Mouse (Mus musculus): Measurements from ENCODE around the gene Kcnk6. TPM values are rescaled to one million over a fixed set of nuclear protein-coding genes. Genes with fewer than 3 reads are reported as not detected.
"Not testable (repeated sequence)": the region's sequence is repeated elsewhere in the genome, so short reads cannot be mapped to it uniquely, and the experiment has no call there.

Gene Kcnk6
- polyA plus RNA-seq, 1 experiment from 2014 or later: 1.5 TPM

DNA sequence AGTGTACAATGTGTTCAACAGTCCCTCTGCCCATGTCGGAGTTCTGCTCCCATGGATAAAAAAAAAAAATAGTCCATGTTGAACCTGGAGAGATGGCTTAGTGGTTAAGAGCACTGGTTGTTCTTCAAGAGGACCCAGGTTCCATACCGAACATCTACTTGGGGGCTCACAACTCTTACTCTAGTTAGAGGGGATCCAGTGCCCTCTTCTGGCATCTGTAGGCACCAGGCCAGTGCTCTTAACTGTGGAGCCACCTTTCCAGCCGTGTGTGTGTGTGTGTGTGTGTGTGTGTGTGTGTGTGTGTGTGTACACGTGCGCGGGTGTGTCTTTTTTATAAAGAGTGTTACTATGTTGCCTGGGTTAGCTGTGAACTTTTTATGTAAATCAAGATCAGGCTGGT is 29.7 kb downstream of the Kcnk6 start:
- Histone ChIP-seq H3K27ac (ENCODE audit: low read depth, low read length) (no peak overlapping the region), H3K27me3 (replicated peaks; ENCODE audit: control insufficient read depth, insufficient read depth, low read length) (no peaks in the 10 kb centered on the region), H3K9ac (ENCODE audit: low read depth, low read length) (no peak overlapping the region), H3K9me3 (ENCODE audit: control insufficient read depth) (no peaks in the 10 kb centered on the region), H3K36me3 (ENCODE audit: control insufficient read depth, insufficient read depth) (no peaks in the 10 kb centered on the region), H3K4me1 (replicated peaks; ENCODE audit: control insufficient read depth, insufficient read depth, low read length) (no peaks in the 10 kb centered on the region), H3K4me3 (ENCODE audit: low read depth, low read length) (no peak overlapping the region), H3K4me2 (replicated peaks; ENCODE audit: low read depth) (no peak overlapping the region)
- TF ChIP-seq CTCF (IDR thresholded peaks at IDR 0.05; ENCODE audit: low read depth): no peak
- WGBS: 74% methylated on average over 6 of the region's 6 CpGs
- ATAC-seq: no peak

GRCm38 (mm10) chr7:29194230-29194629 is 38.1 kb downstream of the Kcnk6 start:
- not testable (repeated sequence) for H3K9me3 ChIP-seq (ENCODE audit: control insufficient read depth); H3K27ac ChIP-seq (ENCODE audit: low read depth, low read length); H3K4me3 ChIP-seq (ENCODE audit: low read depth, low read length); H3K4me2 ChIP-seq (replicated peaks; ENCODE audit: low read depth); H3K4me1 ChIP-seq (replicated peaks; ENCODE audit: control insufficient read depth, insufficient read depth, low read length); H3K36me3 ChIP-seq (ENCODE audit: control insufficient read depth, insufficient read depth); H3K9ac ChIP-seq (ENCODE audit: low read depth, low read length); H3K27me3 ChIP-seq (replicated peaks; ENCODE audit: control insufficient read depth, insufficient read depth, low read length)
- WGBS: 58% methylated on average over 1 of the region's 1 CpGs
- peak; percentile 64 for ATAC-seq

DNA sequence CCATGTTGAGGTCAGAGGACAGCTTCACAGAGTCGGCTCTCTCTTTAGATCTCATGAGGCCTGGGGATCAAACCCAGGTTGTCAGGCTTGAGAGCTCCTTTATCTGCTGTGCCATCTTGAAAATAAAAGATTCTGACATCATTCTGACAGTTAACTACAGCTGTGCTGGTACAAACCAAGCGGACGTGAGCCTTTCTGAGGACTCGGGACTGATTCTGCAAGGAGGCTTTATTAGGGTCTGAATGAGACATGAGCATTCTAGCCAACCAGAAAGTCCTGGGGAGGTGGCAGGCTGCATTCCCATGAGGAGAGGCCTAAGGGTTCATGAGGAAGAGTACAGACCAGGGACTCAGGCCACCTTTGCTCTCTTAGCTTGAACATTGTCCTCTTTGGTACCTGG is 51.0 kb downstream of the Kcnk6 start:
- not testable (repeated sequence) for H3K27ac ChIP-seq (ENCODE audit: low read depth, low read length); H3K4me3 ChIP-seq (ENCODE audit: low read depth, low read length); H3K36me3 ChIP-seq (ENCODE audit: control insufficient read depth, insufficient read depth); H3K4me1 ChIP-seq (replicated peaks; ENCODE audit: control insufficient read depth, insufficient read depth, low read length); ATAC-seq; H3K27me3 ChIP-seq (replicated peaks; ENCODE audit: control insufficient read depth, insufficient read depth, low read length); H3K4me2 ChIP-seq (replicated peaks; ENCODE audit: low read depth); H3K9ac ChIP-seq (ENCODE audit: low read depth, low read length); H3K9me3 ChIP-seq (ENCODE audit: control insufficient read depth)
- WGBS: 91% methylated on average over 4 of the region's 4 CpGs

- Histone ChIP-seq H3K9ac (ENCODE audit: low read depth, low read length) (no peak overlapping the region), H3K4me3 (ENCODE audit: low read depth, low read length) (peak overlapping the region; percentile 84), H3K4me2 (replicated peaks; ENCODE audit: low read depth) (peak overlapping the region; percentile 78), H3K9me3 (ENCODE audit: control insufficient read depth) (no peaks in the 10 kb centered on the region), H3K4me1 (replicated peaks; ENCODE audit: control insufficient read depth, insufficient read depth, low read length) (peaks cover 5% of the 10 kb centered on the region; the same call in 1 of the 2 replicates), H3K27me3 (replicated peaks; ENCODE audit: control insufficient read depth, insufficient read depth, low read length) (no peaks in the 10 kb centered on the region), H3K36me3 (ENCODE audit: control insufficient read depth, insufficient read depth) (peaks cover 14% of the 10 kb centered on the region), H3K27ac (ENCODE audit: low read depth, low read length) (no peak overlapping the region)
- TF ChIP-seq CTCF (IDR thresholded peaks at IDR 0.05; ENCODE audit: low read depth): no peak
- ATAC-seq: no peak
- WGBS: 38% methylated on average over 5 of the region's 5 CpGs
These were observed 51.5 kb downstream of the Kcnk6 start for GRCm38 (mm10) chr7:29180854-29181236.

DNA sequence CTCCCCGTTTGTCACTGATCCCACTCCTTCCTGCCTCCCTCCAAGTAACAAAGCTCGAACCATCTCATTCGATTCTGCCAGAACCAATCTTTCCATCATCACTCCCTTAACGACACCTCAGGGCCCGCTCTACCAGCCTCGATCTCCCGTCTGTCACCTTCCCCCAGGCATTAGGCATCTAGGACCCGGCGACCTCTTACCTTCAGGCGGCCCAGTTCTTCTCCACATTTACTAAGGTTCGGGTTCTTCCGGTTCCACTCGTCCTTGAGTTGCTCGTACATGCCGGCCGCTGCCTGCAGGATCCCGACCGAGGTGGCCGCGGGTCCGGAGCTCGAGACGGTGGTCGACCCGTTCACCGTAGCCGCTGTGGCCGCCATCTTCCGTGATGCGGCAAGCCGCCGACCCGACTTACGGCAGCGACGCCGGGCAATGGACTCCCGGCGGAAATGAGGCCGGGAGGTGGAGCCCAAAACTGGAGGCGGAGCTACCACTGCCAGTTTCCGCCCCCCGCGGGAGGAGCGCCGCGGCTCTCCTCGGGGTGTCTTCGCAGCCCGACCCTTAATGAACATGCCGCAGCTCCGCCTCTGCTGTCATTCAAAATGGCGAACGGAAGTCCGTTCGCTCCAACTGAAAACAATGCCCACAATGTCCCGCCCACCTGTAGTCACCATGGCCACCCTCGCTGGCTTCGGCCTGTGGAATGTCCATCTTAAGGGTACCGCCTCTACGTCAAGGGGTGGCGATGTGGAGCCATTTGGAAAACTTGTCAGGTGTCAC is 52.0 kb downstream of the Kcnk6 start, which contains the start of gene Psmd8:
Gene Psmd8 (minus strand): TSS at position 625 of the 777 bp plus-strand sequence.
- Histone ChIP-seq H3K36me3 (ENCODE audit: control insufficient read depth, insufficient read depth) (peaks cover 20% of the 10 kb centered on the region), H3K4me2 (replicated peaks; ENCODE audit: low read depth) (peak within 1 kb of the TSS; percentile 78), H3K4me3 (ENCODE audit: low read depth, low read length) (peak within 1 kb of the TSS; percentile 84), H3K9me3 (ENCODE audit: control insufficient read depth) (no peaks in the 10 kb centered on the region), H3K27me3 (replicated peaks; ENCODE audit: control insufficient read depth, insufficient read depth, low read length) (no peaks in the 10 kb centered on the region), H3K9ac (ENCODE audit: low read depth, low read length) (peak within 1 kb of the TSS; percentile 89), H3K4me1 (replicated peaks; ENCODE audit: control insufficient read depth, insufficient read depth, low read length) (peaks cover 5% of the 10 kb centered on the region; the same call in 1 of the 2 replicates), H3K27ac (ENCODE audit: low read depth, low read length) (peak within 1 kb of the TSS; percentile 46; the same call in 1 of the 2 replicates)
- peak; percentile 73 for TF ChIP-seq CTCF (IDR thresholded peaks at IDR 0.05; ENCODE audit: low read depth)
- WGBS: 0% methylated on average over 62 of the region's 62 CpGs
- peak; percentile 95 for ATAC-seq

DNA sequence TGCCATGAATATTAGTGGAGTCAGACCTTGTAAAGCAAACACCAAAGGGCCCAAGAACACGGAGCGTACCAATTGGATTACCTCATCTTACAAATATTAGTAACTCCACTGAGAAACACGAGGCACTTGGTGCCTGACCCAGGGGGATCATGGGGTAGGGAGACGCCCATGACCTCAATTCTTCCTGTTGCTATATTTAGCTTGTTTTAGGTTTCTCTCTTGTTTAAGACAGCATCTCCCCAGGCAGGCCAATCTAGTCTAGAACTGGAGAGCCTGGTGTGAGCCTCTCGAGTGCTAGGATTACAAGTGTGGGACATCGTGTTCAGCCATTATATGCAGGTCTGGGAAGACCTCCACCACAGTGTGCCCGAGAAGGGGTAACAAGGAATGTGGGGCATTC is 53.0 kb downstream of the Kcnk6 start:
- Histone ChIP-seq H3K9ac (ENCODE audit: low read depth, low read length) (peak overlapping the region; percentile 89), H3K4me1 (replicated peaks; ENCODE audit: control insufficient read depth, insufficient read depth, low read length) (peaks cover 5% of the 10 kb centered on the region; the same call in 1 of the 2 replicates), H3K27ac (ENCODE audit: low read depth, low read length) (0 out of 2 replicates have a peak overlapping the region, but pooled peaks have one; percentile 46), H3K4me3 (ENCODE audit: low read depth, low read length) (peak overlapping the region; percentile 84), H3K9me3 (ENCODE audit: control insufficient read depth) (no peaks in the 10 kb centered on the region), H3K36me3 (ENCODE audit: control insufficient read depth, insufficient read depth) (peaks cover 29% of the 10 kb centered on the region), H3K4me2 (replicated peaks; ENCODE audit: low read depth) (peak overlapping the region; percentile 78), H3K27me3 (replicated peaks; ENCODE audit: control insufficient read depth, insufficient read depth, low read length) (no peaks in the 10 kb centered on the region)
- WGBS: 19% methylated on average over 7 of the region's 7 CpGs
- TF ChIP-seq CTCF (IDR thresholded peaks at IDR 0.05; ENCODE audit: low read depth): no peak
- no peak for ATAC-seq

All from intestine, postnatal 0 days (tissue).